Mouse (Mus musculus): Measurements from ENCODE around the gene Ddx51.

The Ddx51 gene

GRCm38 (mm10) chr5:110664041-110664440 lies 10.8 kb downstream of the Ddx51 start:
- no peak for DNase-seq (ENCODE audit: low read depth)

- DNase-seq (ENCODE audit: low read depth) = no peak
Measured at GRCm38 (mm10) chr5:110664750-110665269, 11.6 kb downstream of the Ddx51 start.

GRCm38 (mm10) chr5:110665486-110666121 lies 12.4 kb downstream of the Ddx51 start:
- DNase-seq (ENCODE audit: low read depth) = no peak

- no peak for DNase-seq (ENCODE audit: low read depth)
Measured at GRCm38 (mm10) chr5:110682041-110682440, 28.8 kb downstream of the Ddx51 start.

- DNase-seq (ENCODE audit: low read depth) = no peak
Measured at GRCm38 (mm10) chr5:110698617-110699016, 45.4 kb downstream of the Ddx51 start.

- no peak for DNase-seq (ENCODE audit: low read depth)
Measured at GRCm38 (mm10) chr5:110704004-110704403, 50.8 kb downstream of the Ddx51 start.

GRCm38 (mm10) chr5:110709256-110709655 lies 56.0 kb downstream of the Ddx51 start:
- no peak for DNase-seq (ENCODE audit: low read depth)
